ENCODE assay signal across 8 mouse cellular contexts in the genomic region with DNA sequence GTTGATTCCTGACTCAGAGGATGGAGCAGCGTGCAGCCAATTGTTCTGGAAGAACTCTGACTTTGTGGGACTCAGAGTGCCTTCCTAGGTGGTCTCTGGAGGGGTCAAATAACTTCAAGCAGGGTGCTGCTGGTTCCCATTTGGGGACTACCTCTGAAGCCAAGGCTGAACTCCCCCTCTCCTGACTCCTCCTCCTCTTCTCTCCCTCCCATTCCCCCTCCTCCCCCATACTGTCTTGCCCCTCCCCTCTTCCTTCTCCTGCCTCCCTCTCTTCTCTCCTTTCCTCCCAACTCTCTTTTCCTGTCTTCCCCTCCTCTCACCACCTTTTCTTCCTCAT.
A peak's percentile ranks its signal among the peaks of the same experiment; 100 is the strongest.
DNase-seq lines count a peak whose midpoint lies in the region; ATAC-seq and TF ChIP-seq lines count a peak whose summit lies in the region.

No protein-coding gene starts in this region.

- peak overlapping the region; percentile 73 for H3K4me2 ChIP-seq in forebrain, postnatal 0 days (ENCODE audit: low read depth)
- peak overlapping the region; percentile 91 for H3K4me2 ChIP-seq in liver, embryonic 15.5 days

- no peaks in the 10 kb centered on the region for H3K36me3 ChIP-seq in E14TG2a.4 (ENCODE audit: insufficient read depth, low read length)
- H3K36me3 ChIP-seq in forebrain, postnatal 0 days (ENCODE audit: insufficient read depth) = no peaks in the 10 kb centered on the region
- no peaks in the 10 kb centered on the region for H3K36me3 ChIP-seq in liver, embryonic 15.5 days (replicated peaks)

- H3K27me3 ChIP-seq in E14TG2a.4 (ENCODE audit: insufficient read depth, low read length) = peaks cover 3% of the 10 kb centered on the region; the same call in 1 of the 2 replicates
- no peaks in the 10 kb centered on the region; the same call in 1 of the 2 replicates for H3K27me3 ChIP-seq in forebrain, postnatal 0 days (ENCODE audit: insufficient read depth, low read length)
- peaks cover 44% of the 10 kb centered on the region for H3K27me3 ChIP-seq in liver, embryonic 15.5 days

- WGBS in forebrain, postnatal 0 days = 11% methylated on average over 1 of the region's 1 CpGs
- WGBS in liver, embryonic 15.5 days (ENCODE audit: insufficient replicate concordance) = 6% methylated on average over 1 of the region's 1 CpGs

- TF ChIP-seq CTCF in E14TG2a.4 (conservative IDR thresholded peaks at IDR 0.05; ENCODE audit: low read length) = no peak
- TF ChIP-seq CTCF in forebrain, postnatal 0 days (IDR thresholded peaks at IDR 0.05; ENCODE audit: low read depth) = no peak

- H3K27ac ChIP-seq in forebrain, postnatal 0 days (ENCODE audit: low read depth, low read length) = no peak overlapping the region
- peak overlapping the region; percentile 80; the same call in 1 of the 2 replicates for H3K27ac ChIP-seq in liver, embryonic 15.5 days (replicated peaks)

- H3K9me3 ChIP-seq in E14TG2a.4 (ENCODE audit: low read length) = peaks cover 4% of the 10 kb centered on the region
- no peaks in the 10 kb centered on the region for H3K9me3 ChIP-seq in forebrain, postnatal 0 days (ENCODE audit: low read length)
- H3K9me3 ChIP-seq in liver, embryonic 15.5 days (replicated peaks) = no peaks in the 10 kb centered on the region

- peaks cover 55% of the 10 kb centered on the region for H3K4me1 ChIP-seq in E14TG2a.4 (replicated peaks; ENCODE audit: low read depth, low read length)
- H3K4me1 ChIP-seq in forebrain, postnatal 0 days (ENCODE audit: insufficient read depth) = peaks cover 6% of the 10 kb centered on the region; the same call in 1 of the 2 replicates
- H3K4me1 ChIP-seq in liver, embryonic 15.5 days (replicated peaks) = peaks cover 43% of the 10 kb centered on the region

- no peak overlapping the region for H3K9ac ChIP-seq in forebrain, postnatal 0 days
- H3K9ac ChIP-seq in liver, embryonic 15.5 days = peak overlapping the region; percentile 67

- peak; percentile 7; the same call in 1 of the 2 replicates for ATAC-seq in forebrain, postnatal 0 days
- no peak for ATAC-seq in liver, embryonic 15.5 days (ENCODE audit: insufficient read depth)

- DNase-seq in heart, adult 11 months = peak; percentile 88
- DNase-seq in heart, adult 9 months (ENCODE audit: low spot score in 2 of 2) = no peak
- no peak for DNase-seq in forebrain, postnatal 0 days
- DNase-seq in urinary bladder, postnatal 4 days (ENCODE audit: low spot score in 2 of 2) = no peak
- no peak for DNase-seq in cerebellum, adult 8-10 months
- DNase-seq in thymus, postnatal 0 days (ENCODE audit: low spot score) = no peak

- H3K4me3 ChIP-seq in E14TG2a.4 (replicated peaks; ENCODE audit: low read length) = peak overlapping the region; percentile 73
- H3K4me3 ChIP-seq in forebrain, postnatal 0 days (ENCODE audit: low read depth, low read length) = peak overlapping the region; percentile 43
- peak overlapping the region; percentile 62 for H3K4me3 ChIP-seq in liver, embryonic 15.5 days (replicated peaks)
